Mouse (Mus musculus) erythroblast, embryonic 14.5 days (primary cell): ENCODE data around the gene Synj2.

Experiments used
- GATA1 ChIP-seq: IDR thresholded peaks from 2 replicates; pipeline ENCODE4 v1.6.1; 2012; ENCODE audit warnings: low read length, inconsistent platforms, mixed read lengths
- TAL1 ChIP-seq: IDR thresholded peaks from 3 replicates; pipeline ENCODE4 v1.6.1; 2012; ENCODE audit warnings: low read length, inconsistent platforms, mixed read lengths

GRCm38 (mm10) chr17:5965084-5965781, 24.2 kb downstream of the Synj2 start:
- TF ChIP-seq TAL1: no peak
- TF ChIP-seq GATA1: no peak
